Mouse (Mus musculus) liver, embryonic 14.5 days (tissue): ENCODE data around the gene Cops8. TPM values are rescaled to one million over a fixed set of nuclear protein-coding genes. Genes with fewer than 3 reads are reported as not detected.

Experiments
- ATAC-seq: fragments of 200-750 bp; cut with Nextera tagmentation; 2 replicates; pipeline ENCODE4 v1.8.0; 2017; ENCODE audit warnings: moderate number of reproducible peaks, mild to moderate bottlenecking, moderate library complexity; ENCODE audit not compliant: insufficient read depth
- DNase-seq, 3 experiments: peaks; one replicate each; pipeline ENCODE4 v3.0.0-alpha.2; 2012 to 2013; ENCODE audit warnings: low read depth in 3 of 3, low spot score in 3 of 3
- H3K27ac ChIP-seq: fragments of 300-500 bp; sonication (generic); 2 replicates; pipeline ENCODE4 v1.5.1; 2014; ENCODE audit warnings: moderate library complexity, mild to moderate bottlenecking, control low read depth, inconsistent platforms
- H3K27me3 ChIP-seq: fragments of 300-500 bp; sonication (generic); 2 replicates; pipeline ENCODE4 v1.6.1; 2014; ENCODE audit warnings: mild to moderate bottlenecking, low read length, moderate library complexity; ENCODE audit not compliant: control insufficient read depth, insufficient read depth
- H3K36me3 ChIP-seq: fragments of 300-500 bp; sonication (generic); replicated peaks from 2 replicates; pipeline ENCODE4 v1.6.1; 2014; ENCODE audit warnings: low read depth; ENCODE audit not compliant: control insufficient read depth, insufficient read depth
- H3K4me1 ChIP-seq, 2 experiments: fragments of 200-500 bp in 1 of 2; fragments of 300-500 bp in 1 of 2; sonication (generic) in 1 of 2; replicated peaks; 2 replicates each; pipeline ENCODE4 v1.6.1; 2012 to 2014; ENCODE audit warnings: antibody characterized with exemption in 1 of 2, inconsistent platforms in 1 of 2, low read length in 1 of 2; ENCODE audit not compliant: control insufficient read depth in 2 of 2, insufficient read depth in 2 of 2
- H3K4me2 ChIP-seq: fragments of 300-500 bp; sonication (generic); 2 replicates; pipeline ENCODE4 v1.6.1; 2014; ENCODE audit warnings: low read depth, mild to moderate bottlenecking, control low read depth, moderate library complexity
- H3K4me3 ChIP-seq, 2 experiments: fragments of 200-500 bp in 1 of 2; fragments of 300-500 bp in 1 of 2; sonication (generic) in 1 of 2; 2 replicates each; pipeline ENCODE4 v1.5.1; 2012 to 2014; ENCODE audit warnings: low read depth in 2 of 2, low read length in 2 of 2, mild to moderate bottlenecking in 2 of 2, control low read depth in 1 of 2, inconsistent platforms in 1 of 2, moderate library complexity in 1 of 2; ENCODE audit not compliant: insufficient read depth in 1 of 2
- H3K9ac ChIP-seq: fragments of 300-500 bp; sonication (generic); replicated peaks from 2 replicates; pipeline ENCODE4 v1.6.1; 2014; ENCODE audit warnings: mild to moderate bottlenecking, control low read depth, moderate library complexity
- H3K9me3 ChIP-seq: fragments of 300-500 bp; sonication (generic); 2 replicates; pipeline ENCODE4 v1.6.1; 2016; ENCODE audit warnings: low read length, mixed read lengths; ENCODE audit not compliant: control insufficient read depth
- CTCF ChIP-seq: IDR thresholded peaks from 2 replicates; pipeline ENCODE4 v1.5.1; 2016; ENCODE audit warnings: antibody characterized with exemption, low read depth, control low read depth
- EP300 ChIP-seq: IDR thresholded peaks from 2 replicates; pipeline ENCODE4 v1.6.1; 2016; ENCODE audit warnings: antibody characterized with exemption, low read depth
- WGBS: fragments of 180-500 bp; shearing (Covaris S2); extraction: QIAGEN DNeasy Blood & Tissue Kit; methylation state at CpG from one replicate; pipeline ENCODE4 v1.1.7; 2014; ENCODE audit not compliant: insufficient replicate concordance; 5-methylcytosine and 5-hydroxymethylcytosine counted together
- polyA plus RNA-seq, 2 experiments: library from polyadenylated mRNA; depleted of rRNA in 1 of 2; stranded (reverse) in 1 of 2; unstranded in 1 of 2; fragments of >200 nt; fragmentation: Nextera tagmentation in 1 of 2; extraction: Ambion mirVana in 1 of 2; gene quantifications; 2 replicates each; pipeline versions ENCODE4 v1.2.1 to v1.2.3; 2012 to 2014

Gene Cops8
- polyA plus RNA-seq, 2 experiments = 30.3 to 40.3 TPM

GRCm38 (mm10) chr1:90566664-90567440 is 35.9 kb upstream of the Cops8 start:
- Histone ChIP-seq H3K36me3 (no peaks in the 10 kb centered on the region), H3K9me3 (no peaks in the 10 kb centered on the region), H3K4me2 (no peak overlapping the region), H3K27me3 (no peaks in the 10 kb centered on the region), H3K4me1 (no peaks in the 10 kb centered on the region), H3K27ac (no peak overlapping the region), H3K4me3 (no peak overlapping the region), H3K9ac (no peak overlapping the region)
- 65% methylated on average over 15 of the region's 15 CpGs for WGBS
- ATAC-seq = no peak
- no peak for DNase-seq
- TF ChIP-seq EP300 = no peak
- TF ChIP-seq CTCF = no peak

GRCm38 (mm10) chr1:90573831-90574230 is 28.9 kb upstream of the Cops8 start:
- TF ChIP-seq CTCF = no peak
- TF ChIP-seq EP300 = no peak
- H3K4me3 ChIP-seq = no peak overlapping the region

GRCm38 (mm10) chr1:90574845-90575244 is 27.9 kb upstream of the Cops8 start:
- WGBS = 42% methylated on average over 3 of the region's 3 CpGs
- no peak overlapping the region for H3K9ac ChIP-seq
- no peaks in the 10 kb centered on the region for H3K27me3 ChIP-seq
- no peak overlapping the region for H3K27ac ChIP-seq
- DNase-seq (no peak), ATAC-seq (no peak)
- no peak overlapping the region for H3K4me3 ChIP-seq
- no peak overlapping the region for H3K4me2 ChIP-seq
- TF ChIP-seq CTCF = no peak
- TF ChIP-seq EP300 = no peak
- no peaks in the 10 kb centered on the region for H3K9me3 ChIP-seq
- no peaks in the 10 kb centered on the region for H3K36me3 ChIP-seq
- no peaks in the 10 kb centered on the region for H3K4me1 ChIP-seq

More at GRCm38 (mm10) chr1:90573831-90574230, 28.9 kb upstream of the Cops8 start:
- H3K4me2 ChIP-seq = no peak overlapping the region
- H3K27me3 ChIP-seq = no peaks in the 10 kb centered on the region
- no peaks in the 10 kb centered on the region for H3K9me3 ChIP-seq
- no peaks in the 10 kb centered on the region for H3K36me3 ChIP-seq
- H3K4me1 ChIP-seq = no peaks in the 10 kb centered on the region
- no peak for DNase-seq
- H3K9ac ChIP-seq = no peak overlapping the region
- H3K27ac ChIP-seq = no peak overlapping the region
- 57% methylated on average over 6 of the region's 6 CpGs for WGBS
- ATAC-seq = no peak

- WGBS = 52% methylated on average over 5 of the region's 5 CpGs
- Histone ChIP-seq H3K4me3 (no peak overlapping the region), H3K27me3 (no peaks in the 10 kb centered on the region), H3K9ac (no peak overlapping the region), H3K9me3 (no peaks in the 10 kb centered on the region), H3K36me3 (no peaks in the 10 kb centered on the region), H3K27ac (no peak overlapping the region), H3K4me1 (no peaks in the 10 kb centered on the region), H3K4me2 (no peak overlapping the region)
- ATAC-seq (no peak), DNase-seq (no peak)
- TF ChIP-seq EP300 (no peak), CTCF (no peak)
Measured at GRCm38 (mm10) chr1:90577417-90577816, 25.4 kb upstream of the Cops8 start.

GRCm38 (mm10) chr1:90582635-90583034 is 20.1 kb upstream of the Cops8 start:
- no peak overlapping the region for H3K9ac ChIP-seq
- no peak overlapping the region for H3K4me3 ChIP-seq
- no peaks in the 10 kb centered on the region for H3K27me3 ChIP-seq
- no peak overlapping the region for H3K4me2 ChIP-seq
- TF ChIP-seq CTCF = no peak
- no peak for DNase-seq
- no peak for ATAC-seq
- no peaks in the 10 kb centered on the region for H3K9me3 ChIP-seq
- no peaks in the 10 kb centered on the region for H3K36me3 ChIP-seq
- WGBS = 48% methylated on average over 7 of the region's 7 CpGs
- no peaks in the 10 kb centered on the region for H3K4me1 ChIP-seq
- no peak overlapping the region for H3K27ac ChIP-seq
